Mouse (Mus musculus) embryonic fibroblast, embryonic 13.5 days (primary cell): Measurements from ENCODE around the gene Lypd6.

Experiments
- CTCF ChIP-seq: IDR thresholded peaks from 2 replicates; pipeline ENCODE4 v1.5.1; 2011; ENCODE audit warnings: mild to moderate bottlenecking, control low read depth, low read length, moderate library complexity, borderline replicate concordance; ENCODE audit not compliant: insufficient read depth
- POLR2A ChIP-seq: IDR thresholded peaks from 2 replicates; pipeline ENCODE4 v1.6.1; 2011; ENCODE audit warnings: low read depth, mild to moderate bottlenecking, control low read depth, low read length, moderate library complexity

GRCm38 (mm10) chr2:50065902-50066245 is 355 bp upstream of the Lypd6 start:
- TF ChIP-seq CTCF = no peak
- no peak for TF ChIP-seq POLR2A
